Mouse (Mus musculus): ENCODE measurements around the gene Ccnd2. TPM values are rescaled to one million over a fixed set of nuclear protein-coding genes. Genes with fewer than 3 reads are reported as not detected.

The Ccnd2 gene
- polyA plus RNA-seq, 1 experiment = 43.6 TPM

GRCm38 (mm10) chr6:127149944-127150662 lies 1.9 kb downstream of the Ccnd2 start:
- Histone ChIP-seq H3K4me1 (ENCODE audit: control insufficient read depth, insufficient read depth, low read length) (peaks cover 2% of the 10 kb centered on the region; the same call in 1 of the 2 replicates), H3K27ac (ENCODE audit: insufficient read depth, low read length) (peak overlapping the region; percentile 87), H3K4me3 (ENCODE audit: insufficient read depth, low read length) (peak overlapping the region; percentile 88)
- TF ChIP-seq CTCF (IDR thresholded peaks at IDR 0.05; ENCODE audit: extremely low read depth, insufficient read depth, low read length) (no peak), POLR2A (IDR thresholded peaks at IDR 0.05; ENCODE audit: extremely low read depth, insufficient read depth, low read length) (peak; percentile 40; the same call in 1 of the 2 replicates)

GRCm38 (mm10) chr6:127149303-127149943 lies 2.6 kb downstream of the Ccnd2 start:
- TF ChIP-seq POLR2A (IDR thresholded peaks at IDR 0.05; ENCODE audit: extremely low read depth, insufficient read depth, low read length) (no peak), CTCF (IDR thresholded peaks at IDR 0.05; ENCODE audit: extremely low read depth, insufficient read depth, low read length) (no peak)
- H3K27ac ChIP-seq (ENCODE audit: insufficient read depth, low read length) = peak overlapping the region; percentile 87
- H3K4me1 ChIP-seq (ENCODE audit: control insufficient read depth, insufficient read depth, low read length) = peaks cover 2% of the 10 kb centered on the region; the same call in 1 of the 2 replicates
- H3K4me3 ChIP-seq (ENCODE audit: insufficient read depth, low read length) = peak overlapping the region; percentile 88

GRCm38 (mm10) chr6:127148526-127149302 lies 3.3 kb downstream of the Ccnd2 start:
- H3K4me1 ChIP-seq (ENCODE audit: control insufficient read depth, insufficient read depth, low read length) = no peaks in the 10 kb centered on the region

GRCm38 (mm10) chr6:127147665-127148064 lies 4.3 kb downstream of the Ccnd2 start:
- H3K27ac ChIP-seq (ENCODE audit: insufficient read depth, low read length) = no peak overlapping the region
- TF ChIP-seq POLR2A (IDR thresholded peaks at IDR 0.05; ENCODE audit: extremely low read depth, insufficient read depth, low read length) (no peak), CTCF (IDR thresholded peaks at IDR 0.05; ENCODE audit: extremely low read depth, insufficient read depth, low read length) (peak; percentile 93)
- H3K4me3 ChIP-seq (ENCODE audit: insufficient read depth, low read length) = no peak overlapping the region
- H3K4me1 ChIP-seq (ENCODE audit: control insufficient read depth, insufficient read depth, low read length) = no peaks in the 10 kb centered on the region

More at GRCm38 (mm10) chr6:127148526-127149302, 3.3 kb downstream of the Ccnd2 start:
- no peak for TF ChIP-seq CTCF (IDR thresholded peaks at IDR 0.05; ENCODE audit: extremely low read depth, insufficient read depth, low read length)
- TF ChIP-seq POLR2A (IDR thresholded peaks at IDR 0.05; ENCODE audit: extremely low read depth, insufficient read depth, low read length) = no peak
- H3K27ac ChIP-seq (ENCODE audit: insufficient read depth, low read length) = no peak overlapping the region; the same call in 1 of the 2 replicates
- peak overlapping the region; percentile 88 for H3K4me3 ChIP-seq (ENCODE audit: insufficient read depth, low read length)

GRCm38 (mm10) chr6:127146322-127146947 lies 5.6 kb downstream of the Ccnd2 start:
- no peaks in the 10 kb centered on the region for H3K4me1 ChIP-seq (ENCODE audit: control insufficient read depth, insufficient read depth, low read length)
- H3K4me3 ChIP-seq (ENCODE audit: insufficient read depth, low read length) = no peak overlapping the region
- no peak for TF ChIP-seq POLR2A (IDR thresholded peaks at IDR 0.05; ENCODE audit: extremely low read depth, insufficient read depth, low read length)
- TF ChIP-seq CTCF (IDR thresholded peaks at IDR 0.05; ENCODE audit: extremely low read depth, insufficient read depth, low read length) = no peak
- no peak overlapping the region for H3K27ac ChIP-seq (ENCODE audit: insufficient read depth, low read length)

- no peak for TF ChIP-seq POLR2A (IDR thresholded peaks at IDR 0.05; ENCODE audit: extremely low read depth, insufficient read depth, low read length)
- no peak for TF ChIP-seq CTCF (IDR thresholded peaks at IDR 0.05; ENCODE audit: extremely low read depth, insufficient read depth, low read length)
- no peak overlapping the region for H3K27ac ChIP-seq (ENCODE audit: insufficient read depth, low read length)
Observed at GRCm38 (mm10) chr6:127145464-127146190, 6.4 kb downstream of the Ccnd2 start.

GRCm38 (mm10) chr6:127143576-127144288 lies 8.3 kb downstream of the Ccnd2 start:
- no peaks in the 10 kb centered on the region for H3K4me1 ChIP-seq (ENCODE audit: control insufficient read depth, insufficient read depth, low read length)
- no peak for TF ChIP-seq POLR2A (IDR thresholded peaks at IDR 0.05; ENCODE audit: extremely low read depth, insufficient read depth, low read length)
- no peak for TF ChIP-seq CTCF (IDR thresholded peaks at IDR 0.05; ENCODE audit: extremely low read depth, insufficient read depth, low read length)
- no peak overlapping the region for H3K27ac ChIP-seq (ENCODE audit: insufficient read depth, low read length)
- H3K4me3 ChIP-seq (ENCODE audit: insufficient read depth, low read length) = no peak overlapping the region

More at GRCm38 (mm10) chr6:127145464-127146190, 6.4 kb downstream of the Ccnd2 start:
- Histone ChIP-seq H3K4me1 (ENCODE audit: control insufficient read depth, insufficient read depth, low read length) (no peaks in the 10 kb centered on the region), H3K4me3 (ENCODE audit: insufficient read depth, low read length) (no peak overlapping the region)

GRCm38 (mm10) chr6:127143124-127143520 lies 8.9 kb downstream of the Ccnd2 start:
- Histone ChIP-seq H3K27ac (ENCODE audit: insufficient read depth, low read length) (no peak overlapping the region), H3K4me1 (ENCODE audit: control insufficient read depth, insufficient read depth, low read length) (no peaks in the 10 kb centered on the region), H3K4me3 (ENCODE audit: insufficient read depth, low read length) (no peak overlapping the region)
- TF ChIP-seq POLR2A (IDR thresholded peaks at IDR 0.05; ENCODE audit: extremely low read depth, insufficient read depth, low read length) = no peak

All from cortical plate, adult 2 months (tissue).